Mouse (Mus musculus) bone marrow macrophage, adult 2 months (primary cell): ENCODE results near the gene Defb11.
"Not testable (repeated sequence)": the region's sequence is repeated elsewhere in the genome, so short reads cannot be mapped to it uniquely, and the experiment has no call there.

Source experiments
- CTCF ChIP-seq: IDR thresholded peaks from 2 replicates; pipeline ENCODE4 v1.5.1; 2012; ENCODE audit warnings: low read depth, mild to moderate bottlenecking, low read length, moderate library complexity
- POLR2A ChIP-seq: IDR thresholded peaks from 2 replicates; pipeline ENCODE4 v1.6.1; 2012; ENCODE audit warnings: mild to moderate bottlenecking, low read depth, low read length, borderline replicate concordance

GRCm38 (mm10) chr8:21885321-21885720, 20.9 kb downstream of the Defb11 start, which contains the start of gene Defb9:
- TF ChIP-seq POLR2A, CTCF: not testable (repeated sequence)
